Mouse (Mus musculus): ENCODE measurements around the gene Tns1. TPM values are rescaled to one million over a fixed set of nuclear protein-coding genes. Genes with fewer than 3 reads are reported as not detected.

The Tns1 gene
- polyA plus RNA-seq, 1 experiment from 2014 or later = 184 TPM

DNA sequence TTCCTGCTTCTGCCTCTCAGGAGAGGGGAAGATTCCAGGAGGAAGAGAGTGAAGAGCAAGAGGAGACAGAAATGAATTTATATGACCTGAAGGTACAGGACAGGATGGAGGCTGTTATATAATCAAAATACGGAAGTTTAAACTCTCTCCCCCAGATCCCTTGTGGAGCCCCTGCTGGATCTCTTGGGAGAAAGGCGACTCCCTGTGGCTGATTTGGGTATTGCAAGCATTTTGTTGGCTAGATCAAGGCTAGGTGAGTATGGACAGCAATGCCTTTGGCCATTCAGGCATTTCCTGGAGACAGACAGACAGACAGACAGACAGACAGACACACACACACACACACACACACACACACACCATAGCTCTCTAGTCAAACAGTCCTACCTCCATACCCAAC is 46.9 kb downstream of the Tns1 start:
- H3K36me3 ChIP-seq (ENCODE audit: insufficient read depth, low read length) = no peaks in the 10 kb centered on the region
- no peaks in the 10 kb centered on the region for H3K27me3 ChIP-seq (replicated peaks; ENCODE audit: insufficient read depth, low read length)
- peak; percentile 85 for DNase-seq (ENCODE audit: low spot score)
- peak; percentile 69; the same call in 1 of the 2 replicates for TF ChIP-seq EP300 (IDR thresholded peaks at IDR 0.05)
- TF ChIP-seq CTCF (IDR thresholded peaks at IDR 0.05) = peak; percentile 94
- H3K9me3 ChIP-seq (ENCODE audit: low read length) = no peaks in the 10 kb centered on the region
- 2% methylated on average over 2 of the region's 2 CpGs for WGBS
- no peak overlapping the region for H3K4me2 ChIP-seq (replicated peaks; ENCODE audit: low read depth, low read length)
- ATAC-seq = peak; percentile 34
- H3K4me3 ChIP-seq (ENCODE audit: low read depth, low read length) = no peak overlapping the region
- no peak overlapping the region for H3K9ac ChIP-seq (replicated peaks; ENCODE audit: low read depth)
- H3K4me1 ChIP-seq (ENCODE audit: insufficient read depth, low read depth, low read length) = peaks cover 9% of the 10 kb centered on the region; the same call in 1 of the 2 replicates
- H3K27ac ChIP-seq (ENCODE audit: low read length) = no peak overlapping the region

DNA sequence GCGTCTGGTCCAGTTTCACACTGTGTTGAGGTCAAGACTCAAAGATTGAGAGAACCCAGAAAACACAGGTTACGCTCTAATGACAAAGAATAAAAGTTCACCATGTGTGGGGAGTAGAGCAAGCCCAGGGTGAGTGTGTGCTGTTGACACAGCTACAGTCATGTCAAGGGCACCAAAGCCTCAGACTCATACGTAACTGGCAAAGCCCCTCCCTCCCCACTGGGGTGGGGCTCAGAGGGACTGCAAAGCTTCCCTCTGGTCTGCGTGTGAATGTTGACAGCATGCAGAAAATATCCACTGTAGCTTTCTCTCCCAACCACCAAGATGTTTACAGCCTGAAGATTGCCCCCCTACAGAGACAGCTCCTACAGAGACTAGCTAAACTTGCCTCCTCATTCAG is 48.0 kb downstream of the Tns1 start:
- no peak overlapping the region for H3K4me2 ChIP-seq (replicated peaks; ENCODE audit: low read depth, low read length)
- WGBS = 65% methylated on average over 4 of the region's 4 CpGs
- no peaks in the 10 kb centered on the region for H3K9me3 ChIP-seq (ENCODE audit: low read length)
- peak; percentile 81 for ATAC-seq
- H3K27ac ChIP-seq (ENCODE audit: low read length) = peak overlapping the region; percentile 20; the same call in 1 of the 2 replicates
- no peak overlapping the region for H3K9ac ChIP-seq (replicated peaks; ENCODE audit: low read depth)
- H3K4me3 ChIP-seq (ENCODE audit: low read depth, low read length) = no peak overlapping the region
- H3K36me3 ChIP-seq (ENCODE audit: insufficient read depth, low read length) = no peaks in the 10 kb centered on the region
- peak; percentile 65 for DNase-seq (ENCODE audit: low spot score)
- H3K4me1 ChIP-seq (ENCODE audit: insufficient read depth, low read depth, low read length) = peaks cover 5% of the 10 kb centered on the region; the same call in 1 of the 2 replicates
- TF ChIP-seq EP300 (IDR thresholded peaks at IDR 0.05) (peak; percentile 80), CTCF (IDR thresholded peaks at IDR 0.05) (no peak)
- H3K27me3 ChIP-seq (replicated peaks; ENCODE audit: insufficient read depth, low read length) = no peaks in the 10 kb centered on the region

DNA sequence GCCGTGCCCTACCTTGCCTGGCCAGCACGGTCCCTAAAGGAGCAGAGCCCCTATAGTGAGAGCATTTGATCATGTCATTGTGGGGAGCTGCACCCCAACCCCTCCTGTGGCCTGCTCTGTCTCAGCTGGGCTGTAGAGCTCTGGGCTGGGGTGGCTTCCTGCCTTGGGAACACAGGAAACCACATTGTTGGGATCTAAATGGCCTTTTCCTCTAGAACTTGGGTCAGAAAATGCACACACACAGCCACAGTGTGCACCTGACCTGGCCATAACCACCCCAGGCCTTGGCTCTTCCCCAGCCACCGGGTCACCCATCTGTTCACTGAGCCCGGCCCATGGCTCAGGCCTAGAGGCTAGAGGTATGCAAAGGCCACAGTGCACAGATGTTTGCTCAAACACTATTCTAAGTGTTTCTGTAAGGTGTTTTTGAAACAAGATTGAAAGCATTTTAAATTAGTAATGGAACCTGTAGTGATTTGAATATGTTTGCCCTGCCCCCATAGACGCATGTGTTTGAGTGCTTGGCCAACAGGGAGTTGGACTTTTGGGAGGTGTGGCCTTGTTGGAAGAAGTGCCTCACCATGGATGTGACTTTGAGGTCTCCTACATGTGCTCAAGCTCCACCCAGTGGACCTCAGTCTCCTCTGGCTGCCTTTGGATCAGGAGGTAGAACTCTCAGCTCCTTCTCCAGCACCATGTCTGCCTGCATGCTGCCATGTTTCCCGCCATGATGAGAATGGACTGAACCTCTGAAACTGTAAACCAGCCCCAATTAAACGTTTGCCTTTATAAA is 49.4 kb downstream of the Tns1 start:
- Histone ChIP-seq H3K9ac (replicated peaks; ENCODE audit: low read depth) (no peak overlapping the region), H3K4me2 (replicated peaks; ENCODE audit: low read depth, low read length) (no peak overlapping the region), H3K36me3 (ENCODE audit: insufficient read depth, low read length) (no peaks in the 10 kb centered on the region), H3K27ac (ENCODE audit: low read length) (peak overlapping the region; percentile 51; the same call in 1 of the 2 replicates), H3K27me3 (replicated peaks; ENCODE audit: insufficient read depth, low read length) (no peaks in the 10 kb centered on the region), H3K4me1 (ENCODE audit: insufficient read depth, low read depth, low read length) (peaks cover 7% of the 10 kb centered on the region; the same call in 1 of the 2 replicates), H3K9me3 (ENCODE audit: low read length) (no peaks in the 10 kb centered on the region), H3K4me3 (ENCODE audit: low read depth, low read length) (no peak overlapping the region)
- peak; percentile 9; the same call in 1 of the 2 replicates for ATAC-seq
- TF ChIP-seq CTCF (IDR thresholded peaks at IDR 0.05) (no peak), EP300 (IDR thresholded peaks at IDR 0.05) (peak; percentile 57)
- no peak for DNase-seq (ENCODE audit: low spot score)
- WGBS = 74% methylated on average over 7 of the region's 7 CpGs

DNA sequence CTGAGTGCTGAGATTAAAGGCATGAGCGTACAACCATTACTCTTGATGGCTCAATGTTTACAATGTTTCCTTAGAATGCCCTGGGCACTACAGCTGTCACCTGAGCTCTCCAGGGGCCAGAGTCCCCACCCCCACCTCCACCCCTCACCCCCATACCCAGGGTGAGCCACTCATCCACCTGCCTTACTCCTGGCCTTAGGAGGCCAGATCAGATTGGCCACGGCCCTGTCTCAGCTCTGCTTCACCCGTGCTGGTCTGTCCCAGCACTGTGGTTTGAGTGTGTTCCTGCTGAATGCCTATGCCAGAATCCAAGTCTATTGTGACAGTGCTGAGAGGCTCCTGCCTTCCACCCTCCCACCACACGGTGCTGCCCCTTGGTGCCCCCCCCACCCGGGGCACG is 50.5 kb downstream of the Tns1 start:
- Histone ChIP-seq H3K27me3 (replicated peaks; ENCODE audit: insufficient read depth, low read length) (no peaks in the 10 kb centered on the region), H3K9me3 (ENCODE audit: low read length) (no peaks in the 10 kb centered on the region), H3K4me2 (replicated peaks; ENCODE audit: low read depth, low read length) (no peak overlapping the region), H3K27ac (ENCODE audit: low read length) (peak overlapping the region; percentile 23; the same call in 1 of the 2 replicates), H3K4me3 (ENCODE audit: low read depth, low read length) (no peak overlapping the region), H3K9ac (replicated peaks; ENCODE audit: low read depth) (no peak overlapping the region), H3K36me3 (ENCODE audit: insufficient read depth, low read length) (no peaks in the 10 kb centered on the region), H3K4me1 (ENCODE audit: insufficient read depth, low read depth, low read length) (peaks cover 15% of the 10 kb centered on the region; the same call in 1 of the 2 replicates)
- TF ChIP-seq CTCF (IDR thresholded peaks at IDR 0.05) (no peak), EP300 (IDR thresholded peaks at IDR 0.05) (no peak)
- 58% methylated on average over 6 of the region's 6 CpGs for WGBS
- ATAC-seq = no peak
- no peak for DNase-seq (ENCODE audit: low spot score)

DNA sequence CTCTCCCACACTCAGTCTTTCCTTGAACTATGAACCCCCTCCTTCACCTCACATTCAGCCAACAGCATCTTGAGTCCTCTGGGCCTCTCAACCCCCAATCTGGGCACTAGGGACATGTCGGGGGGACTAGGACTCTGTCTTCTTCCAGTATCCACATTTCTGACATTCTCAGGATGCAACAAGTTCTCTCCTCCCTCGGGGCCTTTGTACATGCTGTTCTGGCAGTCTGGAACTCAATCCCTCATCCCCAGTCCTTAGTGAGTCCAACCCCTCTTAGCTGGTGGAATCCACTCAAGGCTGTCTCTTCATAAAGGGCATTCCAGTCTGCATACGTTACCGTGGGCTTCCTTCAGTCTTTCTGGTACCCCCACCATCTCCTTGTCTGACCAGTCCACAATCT is 53.5 kb downstream of the Tns1 start:
- Histone ChIP-seq H3K36me3 (ENCODE audit: insufficient read depth, low read length) (no peaks in the 10 kb centered on the region), H3K9me3 (ENCODE audit: low read length) (no peaks in the 10 kb centered on the region), H3K4me2 (replicated peaks; ENCODE audit: low read depth, low read length) (no peak overlapping the region), H3K9ac (replicated peaks; ENCODE audit: low read depth) (no peak overlapping the region), H3K27me3 (replicated peaks; ENCODE audit: insufficient read depth, low read length) (no peaks in the 10 kb centered on the region), H3K4me1 (ENCODE audit: insufficient read depth, low read depth, low read length) (peaks cover 35% of the 10 kb centered on the region; the same call in 1 of the 2 replicates), H3K4me3 (ENCODE audit: low read depth, low read length) (no peak overlapping the region), H3K27ac (ENCODE audit: low read length) (peak overlapping the region; percentile 57; the same call in 1 of the 2 replicates)
- 44% methylated on average over 4 of the region's 4 CpGs for WGBS
- ATAC-seq = peak; percentile 36
- TF ChIP-seq EP300 (IDR thresholded peaks at IDR 0.05) (peak; percentile 96), CTCF (IDR thresholded peaks at IDR 0.05) (no peak)
- DNase-seq (ENCODE audit: low spot score) = peak; percentile 71

DNA sequence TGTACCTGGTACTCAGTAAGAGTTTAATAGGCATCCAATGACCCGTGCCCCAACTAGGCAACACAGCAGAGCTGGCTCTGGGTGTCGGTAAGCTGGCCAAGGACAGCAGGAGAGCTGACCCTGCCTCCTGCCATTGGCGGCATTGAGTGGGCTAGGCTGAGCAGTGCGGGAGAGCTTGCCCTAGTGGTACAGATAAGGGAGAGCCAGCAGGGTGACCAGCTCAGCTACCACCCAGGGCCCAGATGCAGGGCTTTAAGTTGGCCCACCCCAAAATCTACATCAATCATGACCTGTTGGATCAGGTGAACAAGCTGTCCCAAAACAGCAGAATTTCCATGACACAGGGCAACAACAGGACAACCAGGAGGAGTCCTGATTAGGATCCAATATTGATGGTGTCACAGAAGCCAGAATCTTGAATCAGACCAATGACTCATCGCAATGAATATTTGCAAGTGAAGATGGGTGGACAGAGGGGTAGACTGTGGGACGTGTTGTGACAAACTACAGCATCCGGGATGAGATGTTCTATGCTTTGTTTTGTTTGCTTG is 54.2 kb downstream of the Tns1 start:
- H3K9ac ChIP-seq (replicated peaks; ENCODE audit: low read depth) = no peak overlapping the region
- H3K27me3 ChIP-seq (replicated peaks; ENCODE audit: insufficient read depth, low read length) = no peaks in the 10 kb centered on the region
- 59% methylated on average over 7 of the region's 7 CpGs for WGBS
- DNase-seq (ENCODE audit: low spot score) (peak; percentile 73), ATAC-seq (peak; percentile 28)
- no peak for TF ChIP-seq CTCF (IDR thresholded peaks at IDR 0.05)
- peak; percentile 63; the same call in 1 of the 2 replicates for TF ChIP-seq EP300 (IDR thresholded peaks at IDR 0.05)
- no peaks in the 10 kb centered on the region for H3K9me3 ChIP-seq (ENCODE audit: low read length)
- H3K36me3 ChIP-seq (ENCODE audit: insufficient read depth, low read length) = no peaks in the 10 kb centered on the region
- no peak overlapping the region for H3K4me2 ChIP-seq (replicated peaks; ENCODE audit: low read depth, low read length)
- no peak overlapping the region for H3K4me3 ChIP-seq (ENCODE audit: low read depth, low read length)
- H3K4me1 ChIP-seq (ENCODE audit: insufficient read depth, low read depth, low read length) = peaks cover 35% of the 10 kb centered on the region; the same call in 1 of the 2 replicates
- H3K27ac ChIP-seq (ENCODE audit: low read length) = peak overlapping the region; percentile 91

Data from lung, postnatal 0 days (tissue).